Mouse (Mus musculus) T-helper 17 cell (primary cell): ENCODE results near the gene Ppdpf.
"Not testable (repeated sequence)": the region's sequence is repeated elsewhere in the genome, so short reads cannot be mapped to it uniquely, and the experiment has no call there.

Source experiments
- in situ Hi-C, 2 experiments: fragments of 300-600 bp; cut with MboI, MseI; formaldehyde crosslinking; loops; 1 replicate in 1 of 2; 2 replicates in 1 of 2; pipeline ENCODE4 v1.15.1; 2025; ENCODE audit warnings: high pct_unique_total_duplicates in 2 of 2

Gene Ppdpf

GRCm38 (mm10) chr2:181159091-181159514, 27.9 kb upstream of the Ppdpf start:
- in situ Hi-C loops = no loop called here

- in situ Hi-C loops = no loop called here
These were observed 27.3 kb upstream of the Ppdpf start for GRCm38 (mm10) chr2:181159771-181160170.

GRCm38 (mm10) chr2:181160821-181161220, 26.2 kb upstream of the Ppdpf start:
- in situ Hi-C loops = no loop called here

GRCm38 (mm10) chr2:181166469-181166868, 20.6 kb upstream of the Ppdpf start:
- in situ Hi-C loops = no loop called here

- in situ Hi-C loops = no loop called here
These were observed 12.4 kb upstream of the Ppdpf start for GRCm38 (mm10) chr2:181174646-181175045.

- in situ Hi-C loops = no loop called here
These were observed 9.0 kb upstream of the Ppdpf start for GRCm38 (mm10) chr2:181178015-181178414.

- in situ Hi-C loops = no loop called here
These were observed 8.6 kb upstream of the Ppdpf start for GRCm38 (mm10) chr2:181178471-181178870.

- in situ Hi-C loops = loop anchor here in 1 of 2 experiments (10.0 kb wide), 1 partner anchor 154 kb away; no protein-coding TSS in a partner anchor
These were observed 6.1 kb upstream of the Ppdpf start for GRCm38 (mm10) chr2:181180898-181181297.

GRCm38 (mm10) chr2:181186635-181187034, 412 bp upstream of the Ppdpf start:
- in situ Hi-C loops = loop anchor here in 1 of 2 experiments (10.0 kb wide), 1 partner anchor 148 kb away; no protein-coding TSS in a partner anchor

GRCm38 (mm10) chr2:181188681-181189080, 1.6 kb downstream of the Ppdpf start:
- in situ Hi-C loops = loop anchor here in 1 of 2 experiments (10.0 kb wide), 1 partner anchor 146 kb away; no protein-coding TSS in a partner anchor

GRCm38 (mm10) chr2:181189321-181189720, 2.3 kb downstream of the Ppdpf start:
- in situ Hi-C loops = loop anchor here in 1 of 2 experiments (10.0 kb wide), 1 partner anchor 145 kb away; no protein-coding TSS in a partner anchor

- in situ Hi-C loops = not testable (repeated sequence)
These were observed 4.3 kb downstream of the Ppdpf start for GRCm38 (mm10) chr2:181191385-181191784.

GRCm38 (mm10) chr2:181191936-181192335, 4.9 kb downstream of the Ppdpf start:
- in situ Hi-C loops = no loop called here

GRCm38 (mm10) chr2:181193044-181193443, 6.0 kb downstream of the Ppdpf start:
- in situ Hi-C loops = no loop called here

- in situ Hi-C loops = no loop called here
These were observed 9.7 kb downstream of the Ppdpf start for GRCm38 (mm10) chr2:181196628-181197300.

- in situ Hi-C loops = no loop called here
These were observed 14.6 kb downstream of the Ppdpf start for GRCm38 (mm10) chr2:181201606-181202005.

GRCm38 (mm10) chr2:181202422-181202821, 15.4 kb downstream of the Ppdpf start, which contains the start of gene Ptk6:
Ptk6 (minus strand) TSS chr2:181202789.
- in situ Hi-C loops = no loop called here

- in situ Hi-C loops = no loop called here
These were observed 15.8 kb downstream of the Ppdpf start for GRCm38 (mm10) chr2:181202886-181203285.

GRCm38 (mm10) chr2:181205678-181206077, 18.6 kb downstream of the Ppdpf start:
- in situ Hi-C loops = no loop called here

GRCm38 (mm10) chr2:181206118-181206517, 19.1 kb downstream of the Ppdpf start:
- in situ Hi-C loops = no loop called here

GRCm38 (mm10) chr2:181212389-181213020, 25.5 kb downstream of the Ppdpf start:
- in situ Hi-C loops = no loop called here

GRCm38 (mm10) chr2:181213021-181213445, 26.0 kb downstream of the Ppdpf start, which contains the start of gene Srms:
Srms (minus strand) TSS chr2:181213185.
- in situ Hi-C loops = no loop called here

- in situ Hi-C loops = no loop called here
These were observed 29.0 kb downstream of the Ppdpf start for GRCm38 (mm10) chr2:181216037-181216436.
